Mouse (Mus musculus) forebrain, embryonic 15.5 days (tissue): ENCODE results near the gene Phldb1. TPM values are rescaled to one million over a fixed set of nuclear protein-coding genes. Genes with fewer than 3 reads are reported as not detected.

Experiments
- ATAC-seq: fragments of 200-750 bp; cut with Nextera tagmentation; replicated peaks from 2 replicates; pipeline ENCODE4 v1.8.0; 2017; ENCODE audit warnings: mild to moderate bottlenecking, moderate TSS enrichment, moderate library complexity
- H3K27ac ChIP-seq: fragments of 300-500 bp; sonication (generic); replicated peaks from 2 replicates; pipeline ENCODE4 v1.5.1; 2015; ENCODE audit warnings: mild to moderate bottlenecking, inconsistent platforms
- H3K27me3 ChIP-seq: fragments of 300-500 bp; sonication (generic); 2 replicates; pipeline ENCODE4 v1.6.1; 2015; ENCODE audit warnings: inconsistent platforms
- H3K36me3 ChIP-seq: fragments of 300-500 bp; sonication (generic); 2 replicates; pipeline ENCODE4 v1.6.1; 2015; ENCODE audit warnings: mild to moderate bottlenecking, inconsistent platforms
- H3K4me1 ChIP-seq: fragments of 300-500 bp; sonication (generic); 2 replicates; pipeline ENCODE4 v1.6.1; 2015; ENCODE audit warnings: inconsistent platforms
- H3K4me2 ChIP-seq: fragments of 300-500 bp; sonication (generic); replicated peaks from 2 replicates; pipeline ENCODE4 v1.6.1; 2015; ENCODE audit warnings: mild to moderate bottlenecking, inconsistent platforms
- H3K4me3 ChIP-seq: fragments of 300-500 bp; sonication (generic); 2 replicates; pipeline ENCODE4 v1.5.1; 2015; ENCODE audit warnings: mild to moderate bottlenecking, inconsistent platforms
- H3K9ac ChIP-seq: fragments of 300-500 bp; sonication (generic); replicated peaks from 2 replicates; pipeline ENCODE4 v1.6.1; 2015; ENCODE audit warnings: mild to moderate bottlenecking, inconsistent platforms
- H3K9me3 ChIP-seq: fragments of 300-500 bp; sonication (generic); 2 replicates; pipeline ENCODE4 v1.6.1; 2016; ENCODE audit warnings: inconsistent platforms
- WGBS: fragments of 180-500 bp; shearing (Covaris S2); methylation state at CpG from one replicate; pipeline ENCODE4 v1.1.7; 2015; ENCODE audit warnings: mixed read lengths; 5-methylcytosine and 5-hydroxymethylcytosine counted together
- polyA plus RNA-seq: library from polyadenylated mRNA; unstranded; fragments of >200 nt; fragmentation: Nextera tagmentation; extraction: Ambion mirVana; gene quantifications from 2 replicates; pipeline ENCODE4 v1.2.1, GENCODE M21; 2015

Phldb1 gene
- polyA plus RNA-seq, 1 experiment from 2014 or later = 46.4 TPM

DNA sequence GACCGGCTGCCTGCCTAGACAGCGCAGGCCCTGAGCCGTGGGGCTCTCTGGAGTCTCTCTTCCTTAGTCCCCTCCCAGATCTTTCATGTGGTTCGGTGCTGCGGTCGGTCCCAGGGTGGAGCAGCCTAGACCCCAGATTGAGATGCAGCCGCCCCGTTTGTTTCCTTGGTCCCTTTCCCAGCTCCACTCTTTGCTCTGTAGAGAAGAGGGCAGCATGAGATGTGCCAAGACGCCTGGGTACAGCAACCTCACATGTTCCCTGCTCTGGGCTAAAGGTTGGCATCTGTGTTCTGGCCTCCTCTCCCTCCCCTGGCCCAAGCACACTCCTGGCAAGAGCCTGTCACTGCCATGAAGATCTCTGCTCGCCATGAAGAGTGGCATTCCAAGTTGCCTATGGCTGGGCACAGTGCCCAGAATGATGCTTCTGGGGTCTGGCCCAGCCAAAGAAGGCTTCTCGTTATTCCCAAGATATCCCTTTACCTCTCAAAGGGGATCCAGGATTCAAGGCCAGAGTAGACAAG is 11.4 kb downstream of the Phldb1 start:
- Histone ChIP-seq H3K36me3 (no peaks in the 10 kb centered on the region), H3K9ac (no peak overlapping the region), H3K27me3 (no peaks in the 10 kb centered on the region), H3K4me3 (no peak overlapping the region), H3K4me1 (peaks cover 65% of the 10 kb centered on the region), H3K27ac (peak overlapping the region; percentile 78), H3K4me2 (no peak overlapping the region), H3K9me3 (no peaks in the 10 kb centered on the region)
- ATAC-seq = no peak
- 47% methylated on average over 11 of the region's 11 CpGs for WGBS

DNA sequence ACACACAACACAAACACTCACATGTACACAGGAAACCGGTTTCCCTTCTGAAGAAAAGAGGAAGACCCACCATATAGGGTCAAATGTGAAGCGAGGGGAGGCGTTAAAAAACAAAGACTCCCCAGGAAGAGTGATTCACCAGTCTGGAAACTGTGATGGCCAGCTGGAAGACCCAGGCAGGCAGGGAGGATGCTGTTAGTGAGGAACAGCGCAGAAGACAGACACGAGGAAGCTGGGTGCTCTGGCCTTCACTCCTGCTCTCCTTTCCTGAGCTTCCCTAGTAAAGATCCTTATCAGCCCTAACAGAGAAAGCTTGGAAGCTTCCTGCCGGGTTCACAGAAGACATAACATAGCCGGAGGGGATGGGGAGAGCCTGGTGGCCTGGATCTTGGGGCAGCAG is 12.0 kb downstream of the Phldb1 start:
- H3K36me3 ChIP-seq = no peaks in the 10 kb centered on the region
- H3K4me2 ChIP-seq = no peak overlapping the region
- no peak overlapping the region for H3K4me3 ChIP-seq
- no peak for ATAC-seq
- H3K27ac ChIP-seq = peak overlapping the region; percentile 78
- H3K9me3 ChIP-seq = no peaks in the 10 kb centered on the region
- WGBS = 56% methylated on average over 7 of the region's 7 CpGs
- H3K4me1 ChIP-seq = peaks cover 70% of the 10 kb centered on the region
- no peak overlapping the region for H3K9ac ChIP-seq
- no peaks in the 10 kb centered on the region for H3K27me3 ChIP-seq

DNA sequence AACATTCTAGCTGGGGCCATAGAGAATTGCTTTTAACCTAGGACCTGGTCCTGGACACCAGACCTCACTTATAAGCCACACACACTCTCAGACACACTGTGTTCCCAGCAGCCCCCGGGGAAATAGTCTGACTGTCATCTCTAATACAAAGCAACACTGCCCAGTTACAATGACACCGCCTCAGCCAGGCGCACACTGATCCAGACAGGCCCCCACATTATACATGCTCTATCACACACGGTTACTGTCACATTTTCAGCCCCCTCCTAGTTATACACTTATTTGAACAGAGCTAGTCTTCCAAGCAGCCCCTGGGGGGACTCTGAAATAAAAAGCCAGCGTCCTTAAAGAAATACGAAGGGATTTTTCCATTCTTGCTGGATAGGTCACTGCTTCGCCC is 12.4 kb downstream of the Phldb1 start:
- H3K27ac ChIP-seq = peak overlapping the region; percentile 78
- H3K4me2 ChIP-seq = no peak overlapping the region
- no peak overlapping the region for H3K4me3 ChIP-seq
- whole genome bisulfite sequencing = 63% methylated on average over 7 of the region's 7 CpGs
- peaks cover 75% of the 10 kb centered on the region for H3K4me1 ChIP-seq
- no peak overlapping the region for H3K9ac ChIP-seq
- H3K27me3 ChIP-seq = no peaks in the 10 kb centered on the region
- ATAC-seq = no peak
- H3K36me3 ChIP-seq = no peaks in the 10 kb centered on the region
- H3K9me3 ChIP-seq = no peaks in the 10 kb centered on the region

DNA sequence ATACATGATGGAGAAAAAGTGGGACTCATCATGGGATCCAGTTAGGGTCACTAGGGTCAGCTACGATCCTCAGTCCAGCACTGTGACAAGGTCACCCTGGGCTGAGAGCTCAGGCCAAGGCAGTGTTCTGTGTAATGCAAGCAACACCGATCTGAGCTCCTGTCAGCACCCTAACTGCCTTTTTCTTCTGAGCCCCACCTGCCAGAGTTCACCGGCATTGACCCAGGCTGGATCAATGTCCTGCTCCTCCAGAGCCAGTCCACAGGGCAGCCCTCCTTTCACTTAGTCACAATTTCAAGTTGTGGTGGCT is 13.2 kb downstream of the Phldb1 start:
- Histone ChIP-seq H3K27ac (peak overlapping the region; percentile 83), H3K36me3 (peaks cover 2% of the 10 kb centered on the region; the same call in 1 of the 2 replicates), H3K27me3 (no peaks in the 10 kb centered on the region), H3K4me2 (peak overlapping the region; percentile 87), H3K9me3 (no peaks in the 10 kb centered on the region), H3K4me3 (peak overlapping the region; percentile 73), H3K4me1 (peaks cover 70% of the 10 kb centered on the region), H3K9ac (peak overlapping the region; percentile 74)
- WGBS = 82% methylated on average over 3 of the region's 3 CpGs
- no peak for ATAC-seq

DNA sequence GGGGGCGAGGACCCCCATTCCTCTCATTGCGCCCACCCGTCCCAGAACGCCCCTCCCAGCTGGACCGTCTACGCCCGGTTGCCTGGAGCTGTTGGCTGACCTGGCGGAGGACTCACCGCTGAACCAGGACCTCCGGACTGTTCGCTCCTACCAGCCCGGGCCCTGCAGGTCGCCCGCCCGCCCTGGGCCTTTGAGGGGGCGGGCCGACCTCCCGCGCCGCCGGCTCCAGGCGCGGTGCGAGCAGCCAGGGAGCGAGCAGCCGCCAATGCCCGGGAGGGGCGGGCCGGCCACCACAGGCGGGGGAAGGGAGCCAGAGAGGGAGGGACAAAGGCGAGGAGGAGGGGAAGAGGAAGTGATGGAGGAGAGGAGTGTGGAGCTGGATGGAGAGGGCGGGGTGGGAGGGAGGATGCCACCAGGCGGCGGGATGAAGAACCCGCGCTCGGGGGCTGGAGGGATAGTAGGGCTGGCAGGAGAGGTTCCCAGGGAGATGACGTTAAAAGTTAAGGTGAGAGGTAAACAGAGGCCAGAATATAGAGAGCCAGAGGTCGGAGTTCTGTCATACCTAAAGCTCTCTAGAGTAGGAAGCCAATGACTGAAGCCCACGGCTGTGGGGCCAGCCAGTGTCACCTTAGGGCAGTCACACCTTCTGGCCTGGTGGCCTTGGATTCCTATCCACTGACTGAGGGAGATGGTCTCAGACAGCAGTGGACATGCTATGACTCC is 13.7 kb downstream of the Phldb1 start:
- peak; percentile 84 for ATAC-seq
- Histone ChIP-seq H3K4me2 (peak overlapping the region; percentile 87), H3K27me3 (no peaks in the 10 kb centered on the region), H3K4me3 (peak overlapping the region; percentile 73), H3K4me1 (peaks cover 65% of the 10 kb centered on the region), H3K36me3 (peaks cover 5% of the 10 kb centered on the region), H3K9ac (peak overlapping the region; percentile 74), H3K9me3 (no peaks in the 10 kb centered on the region), H3K27ac (peak overlapping the region; percentile 83)
- 2% methylated on average over 37 of the region's 40 CpGs for WGBS

DNA sequence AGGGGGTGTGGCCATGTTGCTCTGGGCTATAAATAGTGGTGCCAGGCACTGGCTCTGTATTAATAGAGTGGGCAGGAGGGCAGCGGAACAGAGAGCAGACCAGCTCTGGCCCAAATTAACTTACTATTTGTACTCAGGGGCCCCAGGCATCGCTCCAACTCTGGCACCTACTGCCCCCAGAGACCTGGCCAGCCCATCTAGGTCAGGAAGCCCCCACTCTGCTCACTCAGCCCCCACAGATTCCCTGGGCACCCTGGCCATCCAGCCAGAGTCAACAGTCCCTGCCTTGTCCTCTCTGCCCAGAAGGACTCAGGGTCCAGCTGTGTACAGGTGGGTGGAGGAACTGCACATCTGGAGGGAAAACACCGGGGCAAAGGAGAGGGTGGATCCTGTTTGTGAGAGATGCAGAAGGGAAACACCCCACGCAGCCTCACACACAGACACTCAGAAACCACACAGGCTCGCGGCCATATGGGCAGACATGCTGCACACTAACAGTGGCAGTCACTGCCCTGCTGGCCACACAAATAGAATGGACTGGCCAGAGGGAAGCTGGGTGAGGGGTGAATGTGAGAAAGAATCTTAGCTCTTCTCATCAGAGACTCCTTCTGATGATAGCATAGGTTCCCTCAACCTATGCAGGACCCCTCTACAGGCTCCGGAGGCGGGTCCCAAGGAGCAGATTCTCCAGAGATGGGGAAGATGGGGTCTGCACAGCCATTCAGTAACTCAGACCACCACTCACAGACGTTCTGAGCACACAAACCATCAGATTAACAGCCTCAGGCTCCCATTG is 14.4 kb downstream of the Phldb1 start:
- WGBS = 15% methylated on average over 9 of the region's 9 CpGs
- H3K27me3 ChIP-seq = no peaks in the 10 kb centered on the region
- H3K27ac ChIP-seq = peak overlapping the region; percentile 83
- peak overlapping the region; percentile 87 for H3K4me2 ChIP-seq
- peak; percentile 33 for ATAC-seq
- H3K9me3 ChIP-seq = no peaks in the 10 kb centered on the region
- H3K9ac ChIP-seq = peak overlapping the region; percentile 74
- peak overlapping the region; percentile 73 for H3K4me3 ChIP-seq
- H3K4me1 ChIP-seq = peaks cover 64% of the 10 kb centered on the region
- peaks cover 13% of the 10 kb centered on the region for H3K36me3 ChIP-seq

DNA sequence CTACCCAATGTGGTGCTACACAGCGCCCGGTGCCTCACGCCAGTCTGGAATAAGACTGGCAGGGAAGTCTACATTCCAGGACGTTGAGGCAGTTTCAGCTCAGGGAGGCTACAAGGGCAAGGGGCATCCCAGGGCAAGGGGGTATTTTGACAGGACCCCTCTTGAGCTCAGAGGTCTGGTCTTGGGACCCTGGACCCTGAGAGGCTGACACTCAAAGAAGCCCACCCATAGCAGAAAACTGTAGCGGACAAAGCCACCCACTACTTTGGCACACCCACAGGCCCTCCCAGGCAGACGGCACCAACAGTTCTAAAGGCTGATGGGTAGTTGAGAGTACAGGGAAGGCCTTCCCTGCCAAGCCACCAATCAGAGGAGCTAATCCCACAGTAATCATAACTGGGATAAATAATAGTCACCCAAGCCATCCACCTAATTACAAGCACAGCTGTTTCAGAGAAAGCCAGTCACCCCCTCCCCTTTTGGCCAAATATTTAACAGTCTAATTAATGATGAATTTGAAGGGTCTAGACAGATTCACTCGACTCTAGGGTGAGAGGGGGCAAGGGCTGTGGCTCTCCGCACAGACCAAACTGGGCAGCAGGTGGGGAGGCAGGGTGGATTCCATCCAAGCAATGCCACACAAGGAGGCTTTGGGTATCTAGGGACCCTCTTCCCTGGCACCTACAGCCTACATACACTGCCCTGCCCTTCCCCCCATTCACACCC is 15.2 kb downstream of the Phldb1 start:
- peak overlapping the region; percentile 74 for H3K9ac ChIP-seq
- no peaks in the 10 kb centered on the region for H3K27me3 ChIP-seq
- H3K4me1 ChIP-seq = peaks cover 62% of the 10 kb centered on the region
- peak overlapping the region; percentile 83 for H3K27ac ChIP-seq
- ATAC-seq = peak; percentile 18
- 44% methylated on average over 8 of the region's 8 CpGs for WGBS
- H3K9me3 ChIP-seq = no peaks in the 10 kb centered on the region
- peak overlapping the region; percentile 87 for H3K4me2 ChIP-seq
- H3K36me3 ChIP-seq = peaks cover 18% of the 10 kb centered on the region
- H3K4me3 ChIP-seq = peak overlapping the region; percentile 73

DNA sequence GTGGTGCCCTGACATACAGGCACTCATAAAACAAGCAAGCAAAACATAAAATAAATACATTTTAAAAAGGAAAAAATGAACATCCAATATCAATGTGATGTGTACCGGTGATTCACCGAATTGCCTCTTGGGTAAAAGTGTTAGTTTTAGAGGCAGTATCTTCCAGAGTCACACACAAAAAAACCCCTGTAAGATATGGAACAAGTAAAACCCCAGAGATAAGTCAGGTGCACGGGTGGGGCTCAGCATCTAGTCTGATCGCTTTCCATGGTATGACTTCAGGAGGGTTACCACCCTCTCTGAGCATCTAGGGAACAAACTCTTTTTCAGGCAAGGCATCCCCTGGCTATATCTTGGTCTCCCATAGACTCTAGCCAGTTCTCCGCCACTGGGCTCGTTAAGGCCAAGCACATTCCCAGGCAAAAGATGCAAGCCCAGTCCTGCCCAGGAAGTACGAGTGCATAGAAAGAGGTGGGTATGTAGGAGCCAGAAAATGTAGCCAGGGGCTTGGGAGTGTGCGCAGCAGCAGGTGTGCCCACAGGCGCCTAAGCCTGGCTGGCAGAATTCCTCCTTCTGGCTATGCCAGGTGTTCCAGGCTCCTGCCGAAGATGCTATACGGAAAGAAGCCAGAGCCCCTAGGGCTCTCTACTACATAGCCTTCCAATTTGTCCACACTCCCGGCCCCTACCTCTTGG is 15.9 kb downstream of the Phldb1 start:
- H3K27ac ChIP-seq = peak overlapping the region; percentile 83

DNA sequence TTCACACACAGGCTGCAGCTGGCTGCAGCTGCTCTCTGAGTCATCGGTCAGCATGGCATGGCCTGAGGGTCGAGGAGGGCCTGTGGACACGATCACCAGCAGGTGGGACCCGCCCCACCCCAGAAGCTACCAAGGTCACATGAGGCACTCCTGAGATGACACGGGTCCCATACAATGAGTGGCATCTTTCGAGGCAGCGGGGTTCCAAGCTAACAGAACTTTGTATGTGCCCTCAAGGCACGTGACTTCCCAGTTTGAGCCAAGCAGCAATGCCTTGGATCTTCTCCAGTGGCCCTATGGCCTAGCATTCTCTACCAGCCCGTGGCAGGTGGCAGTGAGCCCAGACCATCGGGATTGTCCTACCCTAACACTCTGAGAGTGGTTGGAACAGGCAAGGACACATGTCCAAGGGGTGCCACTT is 17.2 kb downstream of the Phldb1 start:
- peaks cover 42% of the 10 kb centered on the region for H3K4me1 ChIP-seq
- no peak overlapping the region for H3K4me2 ChIP-seq
- no peaks in the 10 kb centered on the region for H3K9me3 ChIP-seq
- no peak overlapping the region for H3K4me3 ChIP-seq
- no peak overlapping the region for H3K9ac ChIP-seq
- H3K27ac ChIP-seq = no peak overlapping the region
- no peaks in the 10 kb centered on the region for H3K27me3 ChIP-seq
- H3K36me3 ChIP-seq = peaks cover 21% of the 10 kb centered on the region
- WGBS = 71% methylated on average over 10 of the region's 10 CpGs
- no peak for ATAC-seq

More for the DNA sequence above, 15.9 kb downstream of the Phldb1 start:
- ATAC-seq = no peak
- WGBS = 67% methylated on average over 12 of the region's 12 CpGs
- Histone ChIP-seq H3K27me3 (no peaks in the 10 kb centered on the region), H3K4me2 (peak overlapping the region; percentile 87), H3K36me3 (peaks cover 21% of the 10 kb centered on the region), H3K4me3 (peak overlapping the region; percentile 73), H3K9ac (peak overlapping the region; percentile 74; the same call in 1 of the 2 replicates), H3K4me1 (peaks cover 55% of the 10 kb centered on the region), H3K9me3 (no peaks in the 10 kb centered on the region)

DNA sequence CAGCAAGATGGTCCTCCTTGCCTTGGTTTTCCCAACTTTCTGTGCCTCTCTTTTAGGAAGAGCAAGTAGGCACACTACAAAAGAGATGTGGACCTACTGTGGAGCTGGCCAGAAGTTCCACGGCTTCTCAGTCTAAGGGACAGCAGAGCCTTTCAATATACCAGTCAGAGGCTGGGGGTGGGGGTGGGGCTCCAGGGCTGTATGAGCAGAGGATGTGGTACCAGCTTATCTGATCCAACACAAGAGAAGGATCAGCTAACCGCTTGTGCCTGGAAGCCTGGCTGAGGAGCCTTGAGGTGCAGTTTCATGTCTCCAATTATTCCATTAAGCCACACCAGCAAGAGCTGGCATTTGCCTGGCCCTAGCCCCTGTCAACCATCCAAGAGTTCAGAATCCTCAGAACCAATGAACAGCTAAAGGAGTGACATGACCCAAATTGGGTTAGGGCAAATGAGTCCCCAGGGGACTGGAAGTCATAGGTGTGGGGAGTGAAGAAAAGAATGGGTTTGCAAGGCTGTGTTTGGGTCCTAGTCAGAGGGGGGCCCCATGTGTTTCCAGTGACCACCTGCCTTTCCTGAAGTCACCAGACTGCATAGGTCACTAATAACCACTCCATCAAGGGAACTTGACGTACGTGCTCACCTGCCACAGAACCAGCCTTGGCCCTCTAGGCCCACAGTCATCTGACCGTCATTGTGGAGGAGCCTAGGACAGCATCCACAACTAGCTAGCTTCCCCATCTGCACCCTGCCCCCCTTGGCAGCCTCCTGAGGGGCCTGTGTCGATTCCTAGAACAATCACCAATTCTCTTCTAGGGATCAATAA is 17.8 kb downstream of the Phldb1 start:
- Histone ChIP-seq H3K9me3 (no peaks in the 10 kb centered on the region), H3K27ac (no peak overlapping the region), H3K4me1 (peaks cover 37% of the 10 kb centered on the region), H3K36me3 (peaks cover 25% of the 10 kb centered on the region), H3K4me2 (no peak overlapping the region), H3K27me3 (no peaks in the 10 kb centered on the region), H3K4me3 (no peak overlapping the region), H3K9ac (no peak overlapping the region)
- WGBS = 86% methylated on average over 6 of the region's 6 CpGs
- no peak for ATAC-seq
